Mouse (Mus musculus) lung, adult 2 months (tissue): ENCODE data around the gene Ceacam16. TPM values are rescaled to one million over a fixed set of nuclear protein-coding genes. Genes with fewer than 3 reads are reported as not detected.

Experiments
- DNase-seq: peaks from one replicate; pipeline ENCODE4 v3.0.0; 2022
- H3K4me1 ChIP-seq: fragments of 200-500 bp; 2 replicates; pipeline ENCODE4 v1.6.1; 2011; ENCODE audit warnings: low read length; ENCODE audit not compliant: control insufficient read depth, insufficient read depth
- H3K4me3 ChIP-seq: fragments of 200-500 bp; replicated peaks from 2 replicates; pipeline ENCODE3; 2011; ENCODE audit warnings: low read depth, mild to moderate bottlenecking, control low read depth, low read length; ENCODE audit errors: extremely low read depth
- CTCF ChIP-seq: fragments of 200-500 bp; IDR thresholded peaks from 2 replicates; pipeline ENCODE4 v1.5.1; 2011; ENCODE audit warnings: mild to moderate bottlenecking, low read length, control low read depth; ENCODE audit not compliant: insufficient read depth
- POLR2A ChIP-seq: fragments of 200-500 bp; IDR thresholded peaks from 2 replicates; pipeline ENCODE4 v1.6.1; 2011; ENCODE audit warnings: low read depth, mild to moderate bottlenecking, control low read depth, low read length, borderline replicate concordance; ENCODE audit errors: extremely low read depth
- WGBS: fragments of 180-500 bp; shearing (Covaris S2); methylation state at CpG from one replicate; pipeline ENCODE4 v1.1.7; 2018; 5-methylcytosine and 5-hydroxymethylcytosine counted together
- polyA plus RNA-seq: library from polyadenylated mRNA; depleted of rRNA; stranded (reverse); fragments of >200 nt; gene quantifications from 2 replicates; pipeline ENCODE4 v1.2.3, GENCODE M21; 2012; rRNA removed

The Ceacam16 gene
- polyA plus RNA-seq, 1 experiment: 0.90 TPM

DNA sequence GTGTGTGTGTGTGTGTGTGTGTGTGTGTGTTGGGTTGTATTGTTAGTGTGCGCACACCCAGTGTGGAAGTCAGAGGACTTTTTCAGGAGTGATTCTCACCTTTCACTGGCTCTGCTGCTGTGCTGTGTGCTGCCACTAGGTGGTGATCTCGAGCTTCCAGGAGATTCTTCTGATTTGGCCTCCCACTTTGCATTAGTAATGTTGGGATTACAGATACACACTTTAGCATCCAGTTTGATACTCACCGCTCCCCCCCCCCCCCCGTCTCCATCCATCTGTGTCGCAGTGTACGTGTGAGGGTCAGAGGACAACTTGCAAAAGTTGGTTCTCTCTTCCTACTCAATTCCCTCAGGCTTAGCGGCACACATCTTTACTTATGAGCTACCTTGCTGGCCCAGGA, 58.1 kb downstream of the Ceacam16 start:
- TF ChIP-seq POLR2A (no peak), CTCF (peak; percentile 99)
- Histone ChIP-seq H3K4me1 (no peaks in the 10 kb centered on the region), H3K4me3 (no peak overlapping the region)
- DNase-seq: peak; percentile 82
- 18% methylated on average over 7 of the region's 7 CpGs for WGBS

Other genes starting within 250 kb of the Ceacam16 start
- gene Relb, start 231.9 kb downstream of the Ceacam16 start, polyA plus RNA-seq: 32.5 and 34.9 TPM in 2 replicates
- 96.8 and 143 TPM in 2 replicates for gene Clptm1, start 196.3 kb downstream of the Ceacam16 start, polyA plus RNA-seq
- gene Apoc2, start 183.4 kb downstream of the Ceacam16 start, polyA plus RNA-seq: 1.9 and 5.1 TPM in 2 replicates
- gene Gm44805, start 179.9 kb downstream of the Ceacam16 start, polyA plus RNA-seq: not detected in 2 replicates
- 1.1 and 1.4 TPM in 2 replicates for gene Apoc4, start 179.8 kb downstream of the Ceacam16 start, polyA plus RNA-seq
- gene Apoc1, start 168.6 kb downstream of the Ceacam16 start, polyA plus RNA-seq: 25.9 and 29.2 TPM in 2 replicates
- 815 and 1,134 TPM in 2 replicates for gene Apoe, start 162.1 kb downstream of the Ceacam16 start, polyA plus RNA-seq
- gene Tomm40, start 145.9 kb downstream of the Ceacam16 start, polyA plus RNA-seq: 46.0 and 51.3 TPM in 2 replicates
- 70.9 and 74.7 TPM in 2 replicates for gene Nectin2, start 110.8 kb downstream of the Ceacam16 start, polyA plus RNA-seq
- gene Bcam, start 90.3 kb downstream of the Ceacam16 start, polyA plus RNA-seq: 769 and 829 TPM in 2 replicates
- 16.1 and 21.9 TPM in 2 replicates for gene Cblc, start 64.5 kb downstream of the Ceacam16 start, polyA plus RNA-seq
- gene Bcl3, start 38.5 kb downstream of the Ceacam16 start, polyA plus RNA-seq: 38.7 and 71.2 TPM in 2 replicates
- 0.52 TPM in 1 of 2 replicates, not detected in the other for gene Gm19345, start 9.3 kb downstream of the Ceacam16 start, polyA plus RNA-seq
- 2.0 TPM in 1 of 2 replicates, not detected in the other for gene Ceacam19, start 26.7 kb upstream of the Ceacam16 start, polyA plus RNA-seq
- gene Pvr, start 59.9 kb upstream of the Ceacam16 start, polyA plus RNA-seq: 23.7 and 24.7 TPM in 2 replicates
- gene Igsf23, start 89.5 kb upstream of the Ceacam16 start, polyA plus RNA-seq: 1.2 and 1.9 TPM in 2 replicates
- 0.06 and 0.33 TPM in 2 replicates for gene Ceacam20, start 104.1 kb upstream of the Ceacam16 start, polyA plus RNA-seq
- not detected in 2 replicates for gene Nlrp9b, start 130.2 kb upstream of the Ceacam16 start, polyA plus RNA-seq
- gene Vmn1r91, start 238.4 kb upstream of the Ceacam16 start, polyA plus RNA-seq: not detected in 2 replicates